Mouse (Mus musculus) adrenal gland, adult 8-10 months (tissue): Measurements from ENCODE around the gene Gm5136. TPM values are rescaled to one million over a fixed set of nuclear protein-coding genes. Genes with fewer than 3 reads are reported as not detected.

Experiments
- DNase-seq: peaks from one replicate; pipeline ENCODE4 v3.0.0; 2022
- total RNA-seq, 4 experiments: library from RNA; stranded (reverse); gene quantifications; 2 replicates each; pipeline ENCODE4 v1.2.4; 2022

Gm5136 gene
- total RNA-seq: under 1 TPM in 3 of 4 experiments, not detected in 1; 0.21 to 0.59 (median 0.27) TPM

- DNase-seq: no peak
Observed at GRCm38 (mm10) chr10:108699946-108700345, at the start of gene Gm5136. Gene Gm5136 (minus strand): TSS chr10:108700160.

GRCm38 (mm10) chr10:108743759-108744158 is 43.8 kb upstream of the Gm5136 start:
- no peak for DNase-seq

- DNase-seq: no peak
Observed at GRCm38 (mm10) chr10:108733982-108734381, 34.0 kb upstream of the Gm5136 start.

- DNase-seq: no peak
Observed at GRCm38 (mm10) chr10:108728961-108729360, 29.0 kb upstream of the Gm5136 start.

GRCm38 (mm10) chr10:108726391-108726790 is 26.4 kb upstream of the Gm5136 start:
- DNase-seq: no peak

- DNase-seq: no peak
Observed at GRCm38 (mm10) chr10:108724878-108725277, 24.9 kb upstream of the Gm5136 start.

- no peak for DNase-seq
Observed at GRCm38 (mm10) chr10:108710514-108710913, 10.6 kb upstream of the Gm5136 start.

GRCm38 (mm10) chr10:108705658-108706057 is 5.7 kb upstream of the Gm5136 start:
- DNase-seq: no peak

GRCm38 (mm10) chr10:108701361-108702128 is 1.6 kb upstream of the Gm5136 start:
- DNase-seq: no peak

GRCm38 (mm10) chr10:108697062-108697461 is 2.9 kb downstream of the Gm5136 start:
- no peak for DNase-seq

- no peak for DNase-seq
Observed at GRCm38 (mm10) chr10:108690954-108691353, 9.0 kb downstream of the Gm5136 start.

- no peak for DNase-seq
Observed at GRCm38 (mm10) chr10:108686696-108687095, 13.3 kb downstream of the Gm5136 start.

GRCm38 (mm10) chr10:108679675-108680390 is 20.1 kb downstream of the Gm5136 start:
- no peak for DNase-seq

- no peak for DNase-seq
Observed at GRCm38 (mm10) chr10:108677053-108677452, 22.9 kb downstream of the Gm5136 start.

- DNase-seq: no peak
Observed at GRCm38 (mm10) chr10:108668944-108669343, 31.0 kb downstream of the Gm5136 start.

- DNase-seq: no peak
Observed at GRCm38 (mm10) chr10:108660295-108660694, 39.7 kb downstream of the Gm5136 start.

- DNase-seq: no peak
Observed at GRCm38 (mm10) chr10:108658300-108658699, 41.7 kb downstream of the Gm5136 start.

- no peak for DNase-seq
Observed at GRCm38 (mm10) chr10:108657669-108658068, 42.3 kb downstream of the Gm5136 start.

- no peak for DNase-seq
Observed at GRCm38 (mm10) chr10:108656898-108657297, 43.1 kb downstream of the Gm5136 start.

- no peak for DNase-seq
Observed at GRCm38 (mm10) chr10:108655074-108655473, 44.9 kb downstream of the Gm5136 start.

- no peak for DNase-seq
Observed at GRCm38 (mm10) chr10:108652831-108653230, 47.1 kb downstream of the Gm5136 start.

- no peak for DNase-seq
Observed at GRCm38 (mm10) chr10:108652066-108652465, 47.9 kb downstream of the Gm5136 start.

- DNase-seq: no peak
Observed at GRCm38 (mm10) chr10:108649174-108649573, 50.8 kb downstream of the Gm5136 start.
